Mouse (Mus musculus): Measurements from ENCODE around the gene Lamc3.

- TF ChIP-seq CTCF (IDR thresholded peaks at IDR 0.05; ENCODE audit: low read depth), result peak; percentile 28
- TF ChIP-seq EP300 (IDR thresholded peaks at IDR 0.05; ENCODE audit: low read depth), result no peak
Observed at GRCm38 (mm10) chr2:31962501-31963224, 75.6 kb downstream of the Lamc3 start.

Measured in liver, postnatal 0 days (tissue).